Mouse (Mus musculus): ENCODE measurements around the gene Ecsit. TPM values are rescaled to one million over a fixed set of nuclear protein-coding genes. Genes with fewer than 3 reads are reported as not detected.

Gene Ecsit
- polyA plus RNA-seq, 1 experiment from 2014 or later: 35.2 TPM

DNA sequence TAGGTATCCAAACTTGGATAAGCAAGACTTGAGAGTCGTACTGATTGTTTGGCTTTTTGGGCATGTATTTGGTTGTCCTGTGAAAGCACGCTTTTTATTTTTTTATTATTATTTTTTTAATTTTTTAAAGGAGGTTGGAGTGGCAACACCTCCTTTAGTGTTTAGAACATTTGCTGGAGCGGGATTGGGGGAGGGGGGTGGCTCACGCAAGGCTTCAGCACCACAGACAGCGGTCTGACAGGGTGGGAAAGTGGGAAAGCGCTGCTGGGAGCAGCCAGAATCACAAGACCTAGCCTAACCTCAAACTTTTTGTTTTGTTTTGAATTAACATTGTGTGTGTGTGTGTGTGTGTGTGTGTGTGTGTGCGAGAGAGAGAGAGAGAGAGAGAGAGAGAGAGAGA, 31.6 kb downstream of the Ecsit start:
- no peak overlapping the region for H3K4me2 ChIP-seq (ENCODE audit: low read length)
- H3K36me3 ChIP-seq (ENCODE audit: control insufficient read depth, insufficient read depth, low read length): peaks cover 19% of the 10 kb centered on the region
- no peak overlapping the region for H3K4me3 ChIP-seq (ENCODE audit: low read depth, low read length)
- no peak overlapping the region for H3K27ac ChIP-seq (ENCODE audit: low read depth)
- DNase-seq (ENCODE audit: low spot score): peak; percentile 73
- ATAC-seq (replicated peaks; ENCODE audit: low FRiP score, low TSS enrichment, low read depth): no peak
- H3K9ac ChIP-seq (ENCODE audit: low read length): no peak overlapping the region
- 28% methylated on average over 6 of the region's 7 CpGs for WGBS
- H3K27me3 ChIP-seq (replicated peaks; ENCODE audit: control insufficient read depth, insufficient read depth, low read length): peaks cover 71% of the 10 kb centered on the region
- peaks cover 18% of the 10 kb centered on the region for H3K4me1 ChIP-seq (replicated peaks; ENCODE audit: control insufficient read depth, insufficient read depth, low read length)
- no peaks in the 10 kb centered on the region for H3K9me3 ChIP-seq (ENCODE audit: control insufficient read depth, low read length)

- 1% methylated on average over 26 of the region's 28 CpGs for WGBS
Measured at GRCm38 (mm10) chr9:22051958-22052254, 33.3 kb downstream of the Ecsit start, which contains the start of gene Elavl3. TSS of gene Elavl3 (minus strand) at chr9:22052023.

GRCm38 (mm10) chr9:22051161-22051957, 33.9 kb downstream of the Ecsit start:
- Histone ChIP-seq H3K4me3 (ENCODE audit: low read depth, low read length) (peak overlapping the region; percentile 28), H3K9ac (ENCODE audit: low read length) (no peak overlapping the region), H3K4me1 (replicated peaks; ENCODE audit: control insufficient read depth, insufficient read depth, low read length) (peaks cover 18% of the 10 kb centered on the region), H3K4me2 (ENCODE audit: low read length) (peak overlapping the region; percentile 56), H3K27me3 (replicated peaks; ENCODE audit: control insufficient read depth, insufficient read depth, low read length) (peaks cover 77% of the 10 kb centered on the region), H3K9me3 (ENCODE audit: control insufficient read depth, low read length) (no peaks in the 10 kb centered on the region), H3K27ac (ENCODE audit: low read depth) (no peak overlapping the region), H3K36me3 (ENCODE audit: control insufficient read depth, insufficient read depth, low read length) (no peaks in the 10 kb centered on the region)
- ATAC-seq (replicated peaks; ENCODE audit: low FRiP score, low TSS enrichment, low read depth) (0 out of 2 replicates have a peak, but pooled peaks have one; percentile 1), DNase-seq (ENCODE audit: low spot score) (peak; percentile 59)
- WGBS: 2% methylated on average over 57 of the region's 67 CpGs

More at GRCm38 (mm10) chr9:22051958-22052254, 33.3 kb downstream of the Ecsit start, which contains the start of gene Elavl3:
- H3K4me3 ChIP-seq (ENCODE audit: low read depth, low read length): peak within 1 kb of the TSS; percentile 28
- ATAC-seq (replicated peaks; ENCODE audit: low FRiP score, low TSS enrichment, low read depth): 0 out of 2 replicates have a peak, but pooled peaks have one; percentile 17
- H3K9ac ChIP-seq (ENCODE audit: low read length): no peak within 1 kb of the TSS
- peaks cover 77% of the 10 kb centered on the region for H3K27me3 ChIP-seq (replicated peaks; ENCODE audit: control insufficient read depth, insufficient read depth, low read length)
- H3K9me3 ChIP-seq (ENCODE audit: control insufficient read depth, low read length): no peaks in the 10 kb centered on the region
- H3K36me3 ChIP-seq (ENCODE audit: control insufficient read depth, insufficient read depth, low read length): peaks cover 2% of the 10 kb centered on the region; the same call in 1 of the 2 replicates
- peaks cover 18% of the 10 kb centered on the region for H3K4me1 ChIP-seq (replicated peaks; ENCODE audit: control insufficient read depth, insufficient read depth, low read length)
- no peak within 1 kb of the TSS for H3K27ac ChIP-seq (ENCODE audit: low read depth)
- DNase-seq (ENCODE audit: low spot score): peak; percentile 59
- peak within 1 kb of the TSS; percentile 56 for H3K4me2 ChIP-seq (ENCODE audit: low read length)

DNA sequence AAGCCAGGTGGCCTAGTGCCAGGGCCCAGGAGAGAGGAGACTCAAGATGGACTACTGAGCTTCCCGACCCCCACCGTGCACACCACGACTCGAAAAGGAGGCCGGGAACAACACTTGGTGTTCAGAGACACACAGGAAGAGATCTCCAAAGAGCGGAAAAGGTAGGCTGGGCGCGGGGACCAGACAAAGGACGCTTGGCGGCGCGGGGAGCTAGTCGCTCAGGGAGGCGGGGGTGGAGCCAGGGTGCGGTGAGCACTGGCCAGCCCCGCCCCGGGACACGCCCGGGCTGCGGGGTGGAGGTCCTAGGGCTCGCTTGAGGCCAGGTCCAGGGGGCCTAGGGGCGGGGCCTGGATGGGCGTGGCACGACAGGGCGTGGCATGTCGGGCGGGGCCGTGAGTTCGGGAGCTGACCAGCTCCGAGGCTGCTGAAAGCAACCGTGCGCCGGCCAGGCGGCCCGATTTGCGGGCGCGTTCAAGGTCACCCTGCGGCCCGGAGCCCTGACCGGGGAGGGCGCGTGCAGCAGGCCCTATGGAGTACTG, 34.8 kb downstream of the Ecsit start:
- 2% methylated on average over 43 of the region's 43 CpGs for WGBS
- peak; percentile 45; the same call in 1 of the 2 replicates for ATAC-seq (replicated peaks; ENCODE audit: low FRiP score, low TSS enrichment, low read depth)
- peaks cover 70% of the 10 kb centered on the region for H3K27me3 ChIP-seq (replicated peaks; ENCODE audit: control insufficient read depth, insufficient read depth, low read length)
- no peaks in the 10 kb centered on the region for H3K9me3 ChIP-seq (ENCODE audit: control insufficient read depth, low read length)
- no peak overlapping the region for H3K27ac ChIP-seq (ENCODE audit: low read depth)
- no peaks in the 10 kb centered on the region for H3K36me3 ChIP-seq (ENCODE audit: control insufficient read depth, insufficient read depth, low read length)
- H3K4me1 ChIP-seq (replicated peaks; ENCODE audit: control insufficient read depth, insufficient read depth, low read length): peaks cover 18% of the 10 kb centered on the region
- DNase-seq (ENCODE audit: low spot score): peak; percentile 82
- H3K9ac ChIP-seq (ENCODE audit: low read length): no peak overlapping the region
- peak overlapping the region; percentile 28 for H3K4me3 ChIP-seq (ENCODE audit: low read depth, low read length)
- H3K4me2 ChIP-seq (ENCODE audit: low read length): peak overlapping the region; percentile 56

DNA sequence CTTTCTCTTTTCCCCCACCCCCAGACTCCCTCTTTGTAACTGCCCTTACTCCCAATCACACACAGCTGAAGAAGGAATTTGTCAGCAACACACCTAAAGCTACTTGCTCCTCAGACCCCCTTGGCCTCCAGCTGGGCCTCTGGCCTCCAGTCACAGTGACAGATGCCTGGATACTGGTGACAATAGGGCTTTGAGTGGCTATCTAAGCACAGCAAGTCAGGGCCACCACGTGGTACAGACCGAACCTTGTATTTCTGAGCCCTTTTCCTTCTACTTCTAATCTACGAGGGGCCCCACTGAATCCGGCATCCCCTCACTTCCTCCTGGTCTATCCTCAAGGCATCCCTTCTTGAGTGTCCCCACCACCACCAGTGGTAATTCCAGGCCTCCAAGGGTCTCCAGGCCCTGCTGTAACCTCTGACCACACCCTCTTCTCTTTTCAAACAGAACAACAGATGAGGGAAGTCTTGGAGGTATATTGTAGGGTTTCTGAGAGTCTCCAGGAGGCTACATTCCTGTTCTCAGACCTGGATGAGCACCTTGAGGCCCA, 35.4 kb downstream of the Ecsit start:
- peaks cover 64% of the 10 kb centered on the region for H3K27me3 ChIP-seq (replicated peaks; ENCODE audit: control insufficient read depth, insufficient read depth, low read length)
- H3K9ac ChIP-seq (ENCODE audit: low read length): no peak overlapping the region
- H3K27ac ChIP-seq (ENCODE audit: low read depth): no peak overlapping the region
- no peaks in the 10 kb centered on the region for H3K9me3 ChIP-seq (ENCODE audit: control insufficient read depth, low read length)
- H3K4me3 ChIP-seq (ENCODE audit: low read depth, low read length): peak overlapping the region; percentile 28
- H3K4me1 ChIP-seq (replicated peaks; ENCODE audit: control insufficient read depth, insufficient read depth, low read length): peaks cover 17% of the 10 kb centered on the region
- peak overlapping the region; percentile 13; the same call in 1 of the 2 replicates for H3K4me2 ChIP-seq (ENCODE audit: low read length)
- DNase-seq (ENCODE audit: low spot score) (no peak), ATAC-seq (replicated peaks; ENCODE audit: low FRiP score, low TSS enrichment, low read depth) (no peak)
- no peaks in the 10 kb centered on the region for H3K36me3 ChIP-seq (ENCODE audit: control insufficient read depth, insufficient read depth, low read length)
- WGBS: 52% methylated on average over 4 of the region's 4 CpGs

GRCm38 (mm10) chr9:22049315-22049714, 35.9 kb downstream of the Ecsit start:
- DNase-seq (ENCODE audit: low spot score) (no peak), ATAC-seq (replicated peaks; ENCODE audit: low FRiP score, low TSS enrichment, low read depth) (no peak)
- 0 out of 2 replicates have a peak overlapping the region, but pooled peaks have one; percentile 13 for H3K4me2 ChIP-seq (ENCODE audit: low read length)
- no peak overlapping the region for H3K27ac ChIP-seq (ENCODE audit: low read depth)
- H3K9me3 ChIP-seq (ENCODE audit: control insufficient read depth, low read length): no peaks in the 10 kb centered on the region
- H3K36me3 ChIP-seq (ENCODE audit: control insufficient read depth, insufficient read depth, low read length): no peaks in the 10 kb centered on the region
- no peak overlapping the region for H3K9ac ChIP-seq (ENCODE audit: low read length)
- H3K27me3 ChIP-seq (replicated peaks; ENCODE audit: control insufficient read depth, insufficient read depth, low read length): peaks cover 59% of the 10 kb centered on the region
- H3K4me3 ChIP-seq (ENCODE audit: low read depth, low read length): no peak overlapping the region
- peaks cover 15% of the 10 kb centered on the region for H3K4me1 ChIP-seq (replicated peaks; ENCODE audit: control insufficient read depth, insufficient read depth, low read length)
- 72% methylated on average over 11 of the region's 11 CpGs for WGBS

- Histone ChIP-seq H3K36me3 (ENCODE audit: control insufficient read depth, insufficient read depth, low read length) (no peaks in the 10 kb centered on the region), H3K4me2 (ENCODE audit: low read length) (no peak overlapping the region), H3K4me1 (replicated peaks; ENCODE audit: control insufficient read depth, insufficient read depth, low read length) (peaks cover 15% of the 10 kb centered on the region), H3K27me3 (replicated peaks; ENCODE audit: control insufficient read depth, insufficient read depth, low read length) (peaks cover 42% of the 10 kb centered on the region), H3K4me3 (ENCODE audit: low read depth, low read length) (no peak overlapping the region), H3K9me3 (ENCODE audit: control insufficient read depth, low read length) (no peaks in the 10 kb centered on the region), H3K9ac (ENCODE audit: low read length) (no peak overlapping the region), H3K27ac (ENCODE audit: low read depth) (no peak overlapping the region)
- DNase-seq (ENCODE audit: low spot score) (no peak), ATAC-seq (replicated peaks; ENCODE audit: low FRiP score, low TSS enrichment, low read depth) (no peak)
- 49% methylated on average over 9 of the region's 9 CpGs for WGBS
Measured at GRCm38 (mm10) chr9:22047329-22047728, 37.9 kb downstream of the Ecsit start.

DNA sequence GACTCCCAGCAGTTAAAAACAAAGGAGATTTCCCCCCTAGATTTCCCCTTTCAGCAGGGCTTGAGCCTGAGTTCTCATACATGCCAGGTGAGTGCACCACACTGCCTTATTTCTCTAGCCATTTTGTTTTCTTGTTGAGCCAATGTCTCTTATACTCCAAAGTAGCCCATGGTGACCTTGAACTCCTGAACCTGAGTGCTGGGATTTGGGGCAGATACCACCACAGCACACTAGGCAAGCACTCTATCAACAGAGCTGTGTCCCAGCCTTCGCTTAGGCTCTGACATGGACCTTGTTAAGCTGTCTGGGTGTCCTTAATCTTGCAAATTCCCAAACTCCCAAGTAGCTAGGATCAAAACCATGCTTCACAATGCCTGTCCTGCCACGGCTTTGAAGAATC, 43.4 kb downstream of the Ecsit start:
- H3K4me2 ChIP-seq (ENCODE audit: low read length): no peak overlapping the region
- H3K36me3 ChIP-seq (ENCODE audit: control insufficient read depth, insufficient read depth, low read length): no peaks in the 10 kb centered on the region
- no peak for ATAC-seq (replicated peaks; ENCODE audit: low FRiP score, low TSS enrichment, low read depth)
- no peaks in the 10 kb centered on the region for H3K4me1 ChIP-seq (replicated peaks; ENCODE audit: control insufficient read depth, insufficient read depth, low read length)
- no peak overlapping the region for H3K4me3 ChIP-seq (ENCODE audit: low read depth, low read length)
- 61% methylated on average over 2 of the region's 2 CpGs for WGBS
- no peak overlapping the region for H3K9ac ChIP-seq (ENCODE audit: low read length)
- no peaks in the 10 kb centered on the region for H3K9me3 ChIP-seq (ENCODE audit: control insufficient read depth, low read length)
- DNase-seq (ENCODE audit: low spot score): no peak
- H3K27me3 ChIP-seq (replicated peaks; ENCODE audit: control insufficient read depth, insufficient read depth, low read length): no peaks in the 10 kb centered on the region
- H3K27ac ChIP-seq (ENCODE audit: low read depth): no peak overlapping the region
